Mouse (Mus musculus) pancreas, adult 10 weeks (tissue): ENCODE data around the gene Apoc2. TPM values are rescaled to one million over a fixed set of nuclear protein-coding genes. Genes with fewer than 3 reads are reported as not detected.

Source experiments
- polyA plus RNA-seq: library from polyadenylated mRNA; stranded (reverse); fragments of 350-450 nt; fragmentation: Illumina TruSeq; extraction: RNeasy Lipid Tissue Mini Kit (QIAGEN cat#74804); gene quantifications from one replicate; pipeline ENCODE4 v1.2.3, GENCODE M21; 2015; ENCODE audit warnings: low read depth, low replicate concordance; ENCODE audit not compliant: insufficient read depth

Gene Apoc2
- polyA plus RNA-seq = not detected

GRCm38 (mm10) chr7:19677872-19678271, at the start of gene Apoc2:
Gene Apoc2, minus strand, starts transcription at chr7:19677941.

DNA sequence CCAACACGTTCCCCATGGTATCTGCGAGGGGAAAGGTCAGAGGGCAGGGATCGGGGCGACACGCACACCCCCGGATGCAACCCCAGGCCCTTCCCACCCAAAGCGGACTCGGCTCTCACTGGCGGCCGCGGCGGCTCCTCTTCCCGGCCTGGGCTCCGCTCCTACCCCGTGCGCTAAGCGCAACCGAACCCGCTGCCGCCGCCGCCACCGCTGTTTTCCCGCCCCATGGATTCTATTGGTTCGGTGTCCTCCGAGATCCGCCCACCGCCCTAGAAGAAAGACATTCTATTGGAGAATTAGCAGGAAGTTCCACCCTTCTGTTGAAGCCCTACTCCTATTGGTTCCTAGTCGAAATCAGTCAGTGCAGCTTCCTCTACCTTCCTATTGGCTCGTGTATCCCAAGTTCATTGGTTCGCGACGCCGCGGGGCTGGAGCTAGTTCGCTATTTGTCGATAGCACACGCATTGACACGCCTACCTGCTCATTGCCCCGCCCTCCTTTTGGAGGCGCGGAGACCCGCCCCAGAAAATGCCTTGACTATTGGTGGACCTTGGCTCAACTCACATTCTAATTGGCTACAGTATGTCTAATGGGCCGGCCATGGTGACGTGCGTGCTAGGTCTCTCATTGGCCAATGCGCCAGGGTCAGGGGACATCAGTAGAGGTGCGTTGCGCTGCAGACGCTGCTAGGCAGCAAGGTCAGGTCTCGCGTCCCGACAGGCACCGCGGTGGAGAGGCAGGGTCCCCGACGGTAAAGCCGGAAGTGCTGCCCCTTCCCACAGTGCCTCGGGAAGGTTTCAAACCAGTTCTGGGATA, 37.7 kb upstream of the Apoc2 start, which contains the start of gene Tomm40:
TSS of gene Tomm40 (minus strand) at position 200 of the 816 bp plus-strand sequence.

GRCm38 (mm10) chr7:19698907-19699826, 21.4 kb upstream of the Apoc2 start, which contains the start of gene Apoe:
Gene Apoe, minus strand, starts transcription at chr7:19699188.

DNA sequence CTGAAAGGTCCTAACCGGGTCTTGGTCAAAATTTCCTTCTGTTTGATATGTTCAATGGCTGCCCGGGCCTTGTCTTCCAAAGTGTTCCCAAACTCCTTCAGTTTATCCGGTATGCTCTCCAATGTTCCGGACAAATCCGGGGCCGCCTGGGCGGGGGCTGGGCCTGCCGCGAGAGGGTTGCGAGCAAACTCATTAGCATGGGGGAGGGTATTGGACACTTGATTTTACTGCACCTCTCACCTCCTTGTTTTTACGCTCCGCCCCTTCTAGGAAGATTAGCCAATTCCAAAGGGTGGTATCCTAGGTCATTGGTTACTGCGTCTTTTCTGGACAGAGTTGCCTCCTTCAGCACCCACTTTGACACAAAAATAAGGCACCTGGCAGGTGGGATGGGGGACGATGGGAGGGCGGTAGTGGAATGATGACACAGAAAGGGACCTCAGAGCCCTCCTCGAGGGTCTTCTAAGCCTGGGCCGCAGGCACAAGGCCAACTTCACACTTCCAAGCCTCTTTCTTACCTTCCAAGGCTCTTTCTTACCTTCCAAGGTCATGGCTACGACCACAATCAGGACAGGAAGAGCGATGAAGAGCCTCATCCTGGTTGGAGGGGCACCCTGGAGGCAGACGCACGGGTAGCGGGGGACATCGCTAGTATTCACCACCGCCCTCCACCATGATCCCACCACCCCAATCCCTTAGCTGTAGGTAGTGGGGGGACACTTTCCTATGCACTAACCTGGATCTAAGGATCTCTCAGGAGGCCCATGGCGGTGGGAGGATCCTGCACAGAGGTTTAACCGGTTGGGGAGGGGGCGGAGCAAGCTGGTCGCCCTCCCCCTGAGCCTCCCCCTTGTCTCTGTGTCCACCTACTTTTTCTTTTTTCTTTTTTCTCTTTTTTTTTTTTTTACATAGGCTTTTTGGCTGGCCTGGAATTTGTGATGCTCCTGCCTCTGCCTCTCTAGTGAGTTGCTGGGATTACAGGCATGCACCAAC, 14.4 kb upstream of the Apoc2 start, which contains the start of gene Apoc1:
TSS of gene Apoc1 (minus strand) at position 788 of the 993 bp plus-strand sequence.

DNA sequence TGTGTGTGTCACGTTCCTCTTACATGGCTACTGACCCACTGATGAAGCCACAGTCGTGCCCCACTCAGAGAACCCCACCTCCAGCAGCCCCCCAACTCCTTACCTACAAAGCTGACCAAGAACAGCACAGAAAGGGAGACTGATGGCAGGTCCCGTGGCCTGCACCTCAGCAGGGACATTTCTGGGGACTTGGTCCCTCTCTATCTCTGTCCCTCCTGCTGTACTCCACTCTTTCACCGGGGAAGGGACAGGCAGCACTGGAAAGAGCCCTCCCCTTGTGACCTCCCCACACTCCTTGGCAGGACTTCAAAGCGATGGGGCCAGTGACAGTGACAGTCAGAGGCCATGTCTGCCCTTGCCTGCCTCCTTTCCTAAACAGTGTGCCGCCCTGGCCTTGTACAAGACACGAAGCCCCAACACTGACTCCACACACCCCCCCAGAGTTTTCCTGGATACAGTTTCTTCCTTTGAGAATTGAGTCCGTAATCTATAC, 3.5 kb upstream of the Apoc2 start, which contains the start of the genes Gm44805 and Apoc4:
TSS of gene Gm44805 (minus strand) at position 222 of the 493 bp plus-strand sequence.
TSS of gene Apoc4 (minus strand) at position 278 of the 493 bp plus-strand sequence.

GRCm38 (mm10) chr7:19664955-19665841, 12.5 kb downstream of the Apoc2 start, which contains the start of gene Clptm1:
Gene Clptm1, minus strand, starts transcription at chr7:19665033.

GRCm38 (mm10) chr7:19629361-19629734, 48.4 kb downstream of the Apoc2 start, which contains the start of gene Relb:
Gene Relb, minus strand, starts transcription at chr7:19629438.

Other genes starting within 250 kb of the Apoc2 start
- gene Mark4, start 219.1 kb downstream of the Apoc2 start, polyA plus RNA-seq = 7.8 TPM
- gene Exoc3l2, start 214.6 kb downstream of the Apoc2 start, polyA plus RNA-seq = 14.3 TPM
- gene Bloc1s3, start 169.6 kb downstream of the Apoc2 start, polyA plus RNA-seq = 1.00 TPM
- 19.1 TPM for gene Trappc6a, start 169.5 kb downstream of the Apoc2 start, polyA plus RNA-seq
- not detected for gene Nkpd1, start 160.1 kb downstream of the Apoc2 start, polyA plus RNA-seq
- gene Ppp1r37, start 114.9 kb downstream of the Apoc2 start, polyA plus RNA-seq = 31.9 TPM
- gene Zfp296, start 100.7 kb downstream of the Apoc2 start, polyA plus RNA-seq = not detected
- 23.7 TPM for gene Gemin7, start 100.3 kb downstream of the Apoc2 start, polyA plus RNA-seq
- gene Clasrp, start 73.5 kb downstream of the Apoc2 start, polyA plus RNA-seq = 22.2 TPM
- gene Relb, start 48.5 kb downstream of the Apoc2 start, polyA plus RNA-seq = 4.5 TPM
- 22.6 TPM for gene Clptm1, start 12.9 kb downstream of the Apoc2 start, polyA plus RNA-seq
- gene Gm44805, start 3.5 kb upstream of the Apoc2 start, polyA plus RNA-seq = not detected
- gene Apoc4, start 3.5 kb upstream of the Apoc2 start, polyA plus RNA-seq = not detected
- 15.3 TPM for gene Apoc1, start 14.7 kb upstream of the Apoc2 start, polyA plus RNA-seq
- 298 TPM for gene Apoe, start 21.2 kb upstream of the Apoc2 start, polyA plus RNA-seq
- 10.2 TPM for gene Tomm40, start 37.5 kb upstream of the Apoc2 start, polyA plus RNA-seq
- 7.7 TPM for gene Nectin2, start 72.5 kb upstream of the Apoc2 start, polyA plus RNA-seq
- gene Bcam, start 93.1 kb upstream of the Apoc2 start, polyA plus RNA-seq = 37.8 TPM
- 4.5 TPM for gene Cblc, start 118.9 kb upstream of the Apoc2 start, polyA plus RNA-seq
- 11.1 TPM for gene Bcl3, start 144.8 kb upstream of the Apoc2 start, polyA plus RNA-seq
- not detected for gene Gm19345, start 174.1 kb upstream of the Apoc2 start, polyA plus RNA-seq
- not detected for gene Ceacam16, start 183.4 kb upstream of the Apoc2 start, polyA plus RNA-seq
- gene Ceacam19, start 210.0 kb upstream of the Apoc2 start, polyA plus RNA-seq = not detected
- 5.6 TPM for gene Pvr, start 243.2 kb upstream of the Apoc2 start, polyA plus RNA-seq